Mouse (Mus musculus): ENCODE data around the gene Cyb5rl.

DNA sequence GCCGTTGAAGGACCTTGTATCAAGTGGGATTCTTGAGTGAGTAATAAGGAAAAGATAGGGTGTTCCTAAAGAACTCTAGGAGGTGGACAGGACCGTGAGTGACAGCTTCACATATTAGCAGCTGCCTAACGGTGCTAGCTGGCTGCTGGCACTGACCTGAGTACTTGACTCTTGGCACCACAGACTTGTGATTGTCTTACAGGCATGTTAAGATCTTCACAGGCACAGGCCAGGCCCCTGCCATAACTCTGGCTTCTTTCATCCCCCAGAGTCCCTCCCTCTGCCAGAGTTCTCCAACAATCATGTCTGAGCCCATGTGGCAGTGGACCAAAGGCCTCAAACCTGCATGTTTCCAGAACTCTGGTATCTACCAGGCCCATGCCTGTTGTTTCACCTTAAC, 48.3 kb upstream of the Cyb5rl start:
- TF ChIP-seq EP300 (IDR thresholded peaks at IDR 0.05; ENCODE audit: low read depth) (no peak), CTCF (IDR thresholded peaks at IDR 0.05; ENCODE audit: low read depth) (no peak)

Data from liver, embryonic 14.5 days (tissue).